Mouse (Mus musculus): Measurements from ENCODE around the gene Jdp2. TPM values are rescaled to one million over a fixed set of nuclear protein-coding genes. Genes with fewer than 3 reads are reported as not detected.
A peak's percentile ranks its signal among the peaks of the same experiment; 100 is the strongest.

Gene Jdp2
- polyA plus RNA-seq, 1 experiment from 2014 or later = 0.56 TPM

DNA sequence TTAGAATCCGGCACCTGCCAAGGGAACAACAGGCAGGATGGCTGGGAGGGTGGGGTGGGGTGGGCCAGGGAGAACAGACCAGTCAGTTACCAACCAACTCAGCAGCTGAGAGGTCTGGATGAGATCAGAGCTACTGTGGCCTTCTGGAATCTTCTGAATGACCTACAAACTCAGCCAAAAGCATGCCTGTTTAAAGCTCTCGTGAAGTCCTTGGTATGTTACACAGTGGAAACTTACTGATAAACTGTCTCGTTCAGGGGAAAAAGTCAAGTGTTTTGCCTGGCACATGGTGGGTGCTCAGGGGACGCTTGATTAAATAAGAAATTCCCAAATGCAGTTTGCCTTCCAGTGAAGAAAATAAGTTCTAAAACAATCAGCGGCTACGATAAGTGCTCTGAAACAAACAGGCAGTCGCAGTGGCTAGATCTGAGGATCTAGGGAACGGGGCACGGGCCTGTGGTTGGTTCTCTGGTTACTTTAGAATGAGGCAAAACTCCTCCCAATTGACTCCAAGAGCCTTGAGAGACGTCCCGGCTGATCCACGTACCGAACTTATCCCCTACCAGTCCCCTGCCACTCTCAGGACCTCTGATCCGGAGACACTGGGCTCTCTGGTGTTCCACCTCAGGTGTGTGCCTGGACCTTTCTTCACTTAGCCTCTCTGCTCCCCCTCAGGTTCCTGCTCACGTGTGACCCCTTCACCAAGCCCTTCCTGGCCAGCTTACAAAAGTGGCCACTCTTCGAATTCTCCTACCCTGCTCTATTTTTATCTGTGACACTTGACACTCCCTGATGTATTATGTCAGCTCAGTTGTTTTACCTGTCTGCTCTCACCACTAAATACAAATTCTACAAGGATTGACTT is 85.8 kb downstream of the Jdp2 start:
- 85% methylated on average over 16 of the region's 16 CpGs for WGBS
- H3K4me2 ChIP-seq (ENCODE audit: low read length) = no peak overlapping the region
- no peaks in the 10 kb centered on the region for H3K36me3 ChIP-seq (ENCODE audit: control insufficient read depth, insufficient read depth, low read length)
- H3K4me1 ChIP-seq (ENCODE audit: control insufficient read depth, insufficient read depth, low read depth, low read length) = no peaks in the 10 kb centered on the region
- H3K9me3 ChIP-seq (ENCODE audit: control insufficient read depth, low read length) = no peaks in the 10 kb centered on the region
- H3K27me3 ChIP-seq (replicated peaks; ENCODE audit: control insufficient read depth, insufficient read depth, low read length) = no peaks in the 10 kb centered on the region
- no peak overlapping the region for H3K27ac ChIP-seq (ENCODE audit: low read depth, low read length)
- no peak for ATAC-seq
- H3K9ac ChIP-seq (ENCODE audit: low read depth, low read length) = no peak overlapping the region
- H3K4me3 ChIP-seq (ENCODE audit: low read length) = no peak overlapping the region

GRCm38 (mm10) chr12:85686466-85687216 is 87.8 kb downstream of the Jdp2 start, which contains the start of gene Batf:
TSS of gene Batf (plus strand) at chr12:85686669.
- peak within 1 kb of the TSS; percentile 16 for H3K4me2 ChIP-seq (ENCODE audit: low read length)

DNA sequence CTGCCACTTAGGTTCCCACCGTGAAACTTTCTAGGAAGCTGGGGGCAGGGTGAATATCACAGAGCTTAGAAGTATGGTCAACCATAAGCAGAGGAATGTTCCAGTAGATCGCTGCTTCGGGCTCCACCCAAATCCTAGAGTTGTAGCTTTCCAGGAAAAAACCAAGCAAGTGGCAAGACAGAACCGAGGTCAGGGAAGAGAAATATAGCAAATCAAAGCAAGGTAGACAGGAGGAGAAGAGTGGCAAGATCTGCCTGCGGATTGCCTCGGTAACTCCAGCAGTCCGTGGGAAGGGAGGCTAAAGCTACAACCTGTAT is 88.3 kb downstream of the Jdp2 start:
- ATAC-seq = no peak
- Histone ChIP-seq H3K27ac (ENCODE audit: low read depth, low read length) (no peak overlapping the region), H3K9me3 (ENCODE audit: control insufficient read depth, low read length) (no peaks in the 10 kb centered on the region), H3K9ac (ENCODE audit: low read depth, low read length) (no peak overlapping the region), H3K27me3 (replicated peaks; ENCODE audit: control insufficient read depth, insufficient read depth, low read length) (no peaks in the 10 kb centered on the region), H3K4me2 (ENCODE audit: low read length) (peak overlapping the region; percentile 16; the same call in 1 of the 2 replicates), H3K4me1 (ENCODE audit: control insufficient read depth, insufficient read depth, low read depth, low read length) (no peaks in the 10 kb centered on the region), H3K4me3 (ENCODE audit: low read length) (no peak overlapping the region), H3K36me3 (ENCODE audit: control insufficient read depth, insufficient read depth, low read length) (no peaks in the 10 kb centered on the region)
- WGBS = 78% methylated on average over 7 of the region's 7 CpGs

More at GRCm38 (mm10) chr12:85686466-85687216, 87.8 kb downstream of the Jdp2 start, which contains the start of gene Batf:
- no peak within 1 kb of the TSS for H3K9ac ChIP-seq (ENCODE audit: low read depth, low read length)
- peak within 1 kb of the TSS; percentile 14; the same call in 1 of the 2 replicates for H3K4me3 ChIP-seq (ENCODE audit: low read length)
- no peaks in the 10 kb centered on the region for H3K36me3 ChIP-seq (ENCODE audit: control insufficient read depth, insufficient read depth, low read length)
- no peaks in the 10 kb centered on the region for H3K4me1 ChIP-seq (ENCODE audit: control insufficient read depth, insufficient read depth, low read depth, low read length)
- 51% methylated on average over 22 of the region's 22 CpGs for WGBS
- H3K27me3 ChIP-seq (replicated peaks; ENCODE audit: control insufficient read depth, insufficient read depth, low read length) = no peaks in the 10 kb centered on the region
- H3K27ac ChIP-seq (ENCODE audit: low read depth, low read length) = no peak within 1 kb of the TSS
- no peak for ATAC-seq
- H3K9me3 ChIP-seq (ENCODE audit: control insufficient read depth, low read length) = no peaks in the 10 kb centered on the region

GRCm38 (mm10) chr12:85687846-85688245 is 89.0 kb downstream of the Jdp2 start:
- ATAC-seq = no peak
- no peaks in the 10 kb centered on the region for H3K9me3 ChIP-seq (ENCODE audit: control insufficient read depth, low read length)
- H3K4me3 ChIP-seq (ENCODE audit: low read length) = no peak overlapping the region
- WGBS = 73% methylated on average over 6 of the region's 6 CpGs
- no peak overlapping the region for H3K4me2 ChIP-seq (ENCODE audit: low read length)
- no peaks in the 10 kb centered on the region for H3K36me3 ChIP-seq (ENCODE audit: control insufficient read depth, insufficient read depth, low read length)
- H3K27ac ChIP-seq (ENCODE audit: low read depth, low read length) = no peak overlapping the region
- H3K9ac ChIP-seq (ENCODE audit: low read depth, low read length) = no peak overlapping the region
- no peaks in the 10 kb centered on the region for H3K27me3 ChIP-seq (replicated peaks; ENCODE audit: control insufficient read depth, insufficient read depth, low read length)
- H3K4me1 ChIP-seq (ENCODE audit: control insufficient read depth, insufficient read depth, low read depth, low read length) = no peaks in the 10 kb centered on the region

Other genes with a start within 250 kb of the Jdp2 start
- gene Tmed10, start 224.2 kb upstream of the Jdp2 start, polyA plus RNA-seq (2015; fragmentation: Nextera tagmentation; extraction: Ambion mirVana) = 208 and 213 TPM in 2 replicates
- 3.9 and 4.3 TPM in 2 replicates for gene Fos, start 125.1 kb upstream of the Jdp2 start, polyA plus RNA-seq (2015; fragmentation: Nextera tagmentation; extraction: Ambion mirVana)
- gene Batf, start 87.6 kb downstream of the Jdp2 start, polyA plus RNA-seq (2015; fragmentation: Nextera tagmentation; extraction: Ambion mirVana) = 1.2 and 1.3 TPM in 2 replicates
- gene Flvcr2, start 147.5 kb downstream of the Jdp2 start, polyA plus RNA-seq (2015; fragmentation: Nextera tagmentation; extraction: Ambion mirVana) = 6.3 and 6.9 TPM in 2 replicates
- gene Erg28, start 225.5 kb downstream of the Jdp2 start, polyA plus RNA-seq (2015; fragmentation: Nextera tagmentation; extraction: Ambion mirVana) = 109 and 114 TPM in 2 replicates
- 11.0 and 12.6 TPM in 2 replicates for gene Ttll5, start 225.6 kb downstream of the Jdp2 start, polyA plus RNA-seq (2015; fragmentation: Nextera tagmentation; extraction: Ambion mirVana)